9 mouse cellular contexts compared by ENCODE assay signal in genomic region chrX:96097491-96097970, GRCm38 (mm10). TPM values are rescaled to one million over a fixed set of nuclear protein-coding genes. Genes with fewer than 3 reads are reported as not detected.
A peak's percentile ranks its signal among the peaks of the same experiment; 100 is the strongest.
DNase-seq lines count a peak whose midpoint lies in the region; ATAC-seq and TF ChIP-seq lines count a peak whose summit lies in the region.
"Had no signal": no experiment of that assay in that cellular context is flagged by ENCODE, and none has a peak within 500 bp of the region (broad histone marks: within the 10 kb centered on the region; RNA-seq: fewer than 3 reads in every experiment).

No protein-coding gene starts in this region.

- 38% methylated on average over 5 of the region's 5 CpGs for WGBS in midbrain, embryonic 11.5 days
- 47% methylated on average over 5 of the region's 5 CpGs for WGBS in midbrain, embryonic 16.5 days
- whole genome bisulfite sequencing in limb, embryonic 14.5 days = 50% methylated on average over 5 of the region's 5 CpGs

- H3K27me3 ChIP-seq in midbrain, embryonic 11.5 days (ENCODE audit: control insufficient read depth, insufficient read depth, low read length) = no peaks in the 10 kb centered on the region
- H3K27me3 ChIP-seq in midbrain, embryonic 16.5 days (ENCODE audit: control insufficient read depth, insufficient read depth, low read depth, low read length) = no peaks in the 10 kb centered on the region
- no peaks in the 10 kb centered on the region for H3K27me3 ChIP-seq in limb, embryonic 14.5 days (ENCODE audit: control insufficient read depth, insufficient read depth, low read length)

- peak overlapping the region; percentile 66; the same call in 1 of the 2 replicates for H3K9ac ChIP-seq in midbrain, embryonic 11.5 days (ENCODE audit: low read length)
- H3K9ac ChIP-seq in midbrain, embryonic 16.5 days (ENCODE audit: low read depth, low read length) = no peak overlapping the region
- H3K9ac ChIP-seq in limb, embryonic 14.5 days (ENCODE audit: low read depth, low read length, severe bottlenecking) = no peak overlapping the region

- peak overlapping the region; percentile 53 for H3K4me2 ChIP-seq in midbrain, embryonic 11.5 days
- no peak overlapping the region for H3K4me2 ChIP-seq in midbrain, embryonic 16.5 days (ENCODE audit: low read length)
- peak overlapping the region; percentile 53 for H3K4me2 ChIP-seq in limb, embryonic 14.5 days (replicated peaks; ENCODE audit: low read depth, low read length, severe bottlenecking)

- TF ChIP-seq CTCF in embryonic fibroblast, embryonic 13.5 days (IDR thresholded peaks at IDR 0.05; ENCODE audit: borderline replicate concordance, insufficient read depth, low read length) = no peak

- H3K4me1 ChIP-seq in midbrain, embryonic 11.5 days (ENCODE audit: control insufficient read depth, insufficient read depth, low read length) = no peaks in the 10 kb centered on the region
- H3K4me1 ChIP-seq in midbrain, embryonic 16.5 days (ENCODE audit: control insufficient read depth, insufficient read depth, low read length) = no peaks in the 10 kb centered on the region
- 0 out of 2 replicates have a peak, but pooled peaks cover 3% of the 10 kb centered on the region for H3K4me1 ChIP-seq in embryonic fibroblast, embryonic 13.5 days (ENCODE audit: control insufficient read depth, insufficient read depth, low read length)
- no peaks in the 10 kb centered on the region for H3K4me1 ChIP-seq in limb, embryonic 14.5 days (ENCODE audit: control insufficient read depth, insufficient read depth, low read length)

- peak overlapping the region; percentile 46; the same call in 1 of the 2 replicates for H3K4me3 ChIP-seq in midbrain, embryonic 11.5 days (ENCODE audit: low read depth, low read length)
- H3K4me3 ChIP-seq in midbrain, embryonic 16.5 days (ENCODE audit: low read depth, low read length) = no peak overlapping the region
- peak overlapping the region; percentile 99 for H3K4me3 ChIP-seq in embryonic fibroblast, embryonic 13.5 days (ENCODE audit: insufficient read depth, low read length)
- peak overlapping the region; percentile 49 for H3K4me3 ChIP-seq in limb, embryonic 14.5 days (replicated peaks; ENCODE audit: low read length)

- H3K27ac ChIP-seq in midbrain, embryonic 11.5 days (ENCODE audit: low read depth, low read length) = no peak overlapping the region
- no peak overlapping the region for H3K27ac ChIP-seq in midbrain, embryonic 16.5 days (ENCODE audit: low read length)
- peak overlapping the region; percentile 82 for H3K27ac ChIP-seq in embryonic fibroblast, embryonic 13.5 days (ENCODE audit: insufficient read depth, low read length)
- no peak overlapping the region for H3K27ac ChIP-seq in limb, embryonic 14.5 days (replicated peaks; ENCODE audit: low read depth, low read length)

- no peaks in the 10 kb centered on the region for H3K36me3 ChIP-seq in midbrain, embryonic 11.5 days (ENCODE audit: control insufficient read depth, insufficient read depth, low read length)
- H3K36me3 ChIP-seq in midbrain, embryonic 16.5 days (ENCODE audit: control insufficient read depth, insufficient read depth, low read length) = no peaks in the 10 kb centered on the region
- H3K36me3 ChIP-seq in limb, embryonic 14.5 days (ENCODE audit: control insufficient read depth, insufficient read depth, low read length) = no peaks in the 10 kb centered on the region

- DNase-seq in midbrain, embryonic 11.5 days (ENCODE audit: low spot score, missing footprints) = no peak
- no peak for DNase-seq in limb, embryonic 14.5 days (ENCODE audit: low spot score)
- DNase-seq in thymus, postnatal 14 days = peak; percentile 30
- no peak for DNase-seq in layer of hippocampus, adult 11-12 months (ENCODE audit: low spot score)
- DNase-seq: right cerebral cortex, postnatal 25 days had no signal

- no peak for ATAC-seq in midbrain, embryonic 11.5 days (ENCODE audit: low FRiP score)
- no peak for ATAC-seq in midbrain, embryonic 16.5 days
- ATAC-seq in limb, embryonic 14.5 days (ENCODE audit: low FRiP score, low read depth) = no peak
- no peak for ATAC-seq in megakaryocyte progenitor cell, adult 5-6 weeks (replicated peaks; ENCODE audit: poor library complexity)
- no peak for ATAC-seq in monocyte, adult 5-6 weeks (replicated peaks; ENCODE audit: insufficient number of reproducible peaks, low FRiP score, low TSS enrichment, poor library complexity, severe bottlenecking)

- no peaks in the 10 kb centered on the region for H3K9me3 ChIP-seq in midbrain, embryonic 11.5 days (ENCODE audit: control insufficient read depth, low read length)
- H3K9me3 ChIP-seq in midbrain, embryonic 16.5 days (replicated peaks; ENCODE audit: control insufficient read depth, low read length, poor library complexity, severe bottlenecking) = no peaks in the 10 kb centered on the region
- H3K9me3 ChIP-seq in limb, embryonic 14.5 days (ENCODE audit: control insufficient read depth, low read length) = no peaks in the 10 kb centered on the region

- no peak for TF ChIP-seq POLR2A in embryonic fibroblast, embryonic 13.5 days (IDR thresholded peaks at IDR 0.05; ENCODE audit: low read depth, low read length)
- TF ChIP-seq POLR2A in limb, embryonic 14.5 days (IDR thresholded peaks at IDR 0.05; ENCODE audit: borderline replicate concordance, extremely low read depth, insufficient read depth, insufficient read length) = no peak

RNA-seq across cellular contexts. Expression of gene Msn, which starts 1.7 kb away (rescaled TPM):
- polyA plus RNA-seq in midbrain, embryonic 11.5 days (2014; fragmentation: Nextera tagmentation; extraction: Ambion mirVana) = 119 and 120 TPM in 2 replicates
- 27.2 and 28.4 TPM in 2 replicates for polyA plus RNA-seq in midbrain, embryonic 16.5 days (2015; fragmentation: Nextera tagmentation; extraction: Ambion mirVana)
- 473 and 817 TPM in 2 replicates for polyA plus RNA-seq in embryonic fibroblast, embryonic 13.5 days (2011; ENCODE audit: insufficient read length, low read depth, missing spikeins)
- polyA plus RNA-seq in limb, embryonic 14.5 days (2012; rRNA removed) = 87.6 and 93.3 TPM in 2 replicates
- 104 and 107 TPM in 2 replicates for polyA plus RNA-seq in limb, embryonic 14.5 days (2014; fragmentation: Nextera tagmentation; extraction: Ambion mirVana)
- 255 and 258 TPM in 2 replicates for total RNA-seq in megakaryocyte progenitor cell, adult 5-6 weeks (2015)
- total RNA-seq in megakaryocyte progenitor cell, adult 5-6 weeks (2017) = 86.4 and 103 TPM in 2 replicates
- 552 to 879 TPM (median 675 TPM) in 3 replicates for total RNA-seq in monocyte, adult 5-6 weeks (2017)
